Mouse (Mus musculus) intestine, embryonic 14.5 days (tissue): ENCODE measurements around the gene Nfix. TPM values are rescaled to one million over a fixed set of nuclear protein-coding genes. Genes with fewer than 3 reads are reported as not detected.

Experiments used
- ATAC-seq: fragments of 200-750 bp; cut with Nextera tagmentation; replicated peaks from 2 replicates; pipeline ENCODE4 v1.8.0; 2017; ENCODE audit warnings: low read depth, moderate number of reproducible peaks, moderate TSS enrichment, moderate library complexity; ENCODE audit not compliant: low FRiP score, low TSS enrichment
- DNase-seq: peaks from one replicate; pipeline ENCODE4 v3.0.0-alpha.2; 2018; ENCODE audit warnings: low spot score
- H3K27ac ChIP-seq: fragments of 300-500 bp; sonication (generic); 2 replicates; pipeline ENCODE4 v1.5.1; 2014; ENCODE audit warnings: low read depth, mild to moderate bottlenecking, control low read depth
- H3K27me3 ChIP-seq: fragments of 300-500 bp; sonication (generic); replicated peaks from 2 replicates; pipeline ENCODE4 v1.6.1; 2014; ENCODE audit warnings: low read length, control low read depth; ENCODE audit not compliant: control insufficient read depth, insufficient read depth
- H3K36me3 ChIP-seq: fragments of 300-500 bp; sonication (generic); 2 replicates; pipeline ENCODE4 v1.6.1; 2014; ENCODE audit warnings: low read length, control low read depth; ENCODE audit not compliant: control insufficient read depth, insufficient read depth
- H3K4me1 ChIP-seq: fragments of 300-500 bp; sonication (generic); replicated peaks from 2 replicates; pipeline ENCODE4 v1.6.1; 2014; ENCODE audit warnings: low read length, control low read depth, mixed read lengths; ENCODE audit not compliant: control insufficient read depth, insufficient read depth
- H3K4me2 ChIP-seq: fragments of 300-500 bp; sonication (generic); 2 replicates; pipeline ENCODE4 v1.6.1; 2014; ENCODE audit warnings: low read length
- H3K4me3 ChIP-seq: fragments of 300-500 bp; sonication (generic); 2 replicates; pipeline ENCODE4 v1.5.1; 2014; ENCODE audit warnings: low read depth, low read length, control low read depth, mixed read lengths
- H3K9ac ChIP-seq: fragments of 300-500 bp; sonication (generic); 2 replicates; pipeline ENCODE4 v1.6.1; 2014; ENCODE audit warnings: mild to moderate bottlenecking, low read length
- H3K9me3 ChIP-seq: fragments of 300-500 bp; sonication (generic); 2 replicates; pipeline ENCODE4 v1.6.1; 2016; ENCODE audit warnings: low read length, control low read depth; ENCODE audit not compliant: control insufficient read depth
- WGBS: fragments of 180-500 bp; shearing (Covaris S2); extraction: QIAGEN DNeasy Blood & Tissue Kit; methylation state at CpG from one replicate; pipeline ENCODE4 v1.1.7; 2014; 5-methylcytosine and 5-hydroxymethylcytosine counted together
- polyA plus RNA-seq: library from polyadenylated mRNA; unstranded; fragments of >200 nt; fragmentation: Nextera tagmentation; extraction: Ambion mirVana; gene quantifications from 2 replicates; pipeline ENCODE4 v1.2.1, GENCODE M21; 2014

Gene Nfix
- polyA plus RNA-seq, 1 experiment from 2014 or later, result 14.4 TPM

DNA sequence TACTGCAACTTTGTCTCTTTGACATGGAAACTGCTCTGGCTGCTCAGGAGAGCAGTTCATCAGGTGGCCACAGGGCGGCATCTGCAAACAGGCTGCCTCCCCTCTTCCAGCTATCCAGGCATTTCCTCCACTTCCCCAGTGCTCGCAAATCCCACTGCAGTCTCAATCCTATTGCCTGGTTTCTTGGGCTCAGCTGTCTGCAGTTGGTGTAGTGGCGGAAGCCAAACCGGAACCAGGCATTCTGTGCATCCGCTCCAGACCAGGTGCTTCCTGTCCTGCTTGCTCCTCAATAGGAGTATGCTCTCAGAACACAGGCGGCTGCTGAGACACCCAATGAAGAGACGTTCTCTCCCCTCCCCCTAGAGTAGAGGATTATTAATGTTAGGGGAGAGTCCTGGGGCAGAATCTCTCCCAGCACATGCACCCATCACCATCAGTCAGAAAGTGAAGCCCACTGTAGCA lies 100.3 kb downstream of the Nfix start:
- Histone ChIP-seq H3K4me1 (peaks cover 4% of the 10 kb centered on the region), H3K27ac (no peak overlapping the region), H3K4me2 (no peak overlapping the region), H3K4me3 (no peak overlapping the region), H3K27me3 (peaks cover 39% of the 10 kb centered on the region), H3K9me3 (no peaks in the 10 kb centered on the region), H3K9ac (no peak overlapping the region), H3K36me3 (peaks cover 44% of the 10 kb centered on the region)
- no peak for ATAC-seq
- 59% methylated on average over 7 of the region's 7 CpGs for WGBS
- DNase-seq, result peak; percentile 73

DNA sequence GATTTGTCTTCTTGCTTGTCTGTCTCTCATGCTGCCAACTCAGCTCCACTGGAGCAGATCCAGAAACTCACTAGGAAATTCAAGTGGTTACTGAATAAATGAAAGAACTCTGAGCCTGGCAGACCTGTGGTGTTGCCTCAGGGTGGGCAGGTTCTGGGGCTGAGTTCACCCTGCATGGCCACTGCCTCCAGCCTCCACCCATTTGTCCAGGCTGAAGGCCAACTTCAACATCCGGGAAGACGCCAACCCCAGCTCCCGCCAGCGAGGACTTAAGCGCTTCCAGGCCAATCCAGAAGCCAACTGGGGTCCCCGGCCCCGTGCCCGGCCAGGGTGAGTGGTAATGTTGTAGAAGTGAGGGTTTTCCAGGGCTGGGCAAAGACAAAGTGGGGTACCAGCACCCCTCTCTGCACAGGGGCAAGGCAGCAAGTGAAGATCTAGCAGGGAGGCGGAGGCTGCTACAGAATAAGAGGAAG lies 101.2 kb downstream of the Nfix start:
- 88% methylated on average over 9 of the region's 9 CpGs for WGBS
- ATAC-seq (no peak), DNase-seq (no peak)
- Histone ChIP-seq H3K27me3 (peaks cover 29% of the 10 kb centered on the region), H3K9me3 (no peaks in the 10 kb centered on the region), H3K4me3 (no peak overlapping the region), H3K36me3 (peaks cover 50% of the 10 kb centered on the region), H3K4me1 (peaks cover 1% of the 10 kb centered on the region), H3K27ac (no peak overlapping the region), H3K9ac (no peak overlapping the region), H3K4me2 (no peak overlapping the region)

DNA sequence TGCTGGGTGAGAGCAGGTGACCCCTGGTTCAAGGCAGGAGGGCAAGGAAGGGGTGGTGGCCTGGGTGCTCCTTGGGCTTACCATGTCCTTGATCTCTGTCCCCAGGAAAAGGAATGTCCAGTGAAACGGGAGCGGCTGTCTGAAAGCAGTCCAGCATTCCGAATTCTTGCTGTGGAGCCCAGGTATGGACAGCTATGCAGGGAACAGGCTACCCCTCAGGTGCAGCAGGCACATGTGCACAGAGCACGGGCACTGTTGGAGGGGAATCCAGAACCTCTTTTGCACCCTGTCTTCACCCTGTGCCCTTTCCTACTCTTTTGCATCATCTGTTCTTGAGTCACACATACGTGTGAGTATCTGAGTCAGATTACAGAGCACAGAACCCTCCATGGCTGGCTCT lies 101.9 kb downstream of the Nfix start:
- Histone ChIP-seq H3K36me3 (peaks cover 57% of the 10 kb centered on the region), H3K9me3 (no peaks in the 10 kb centered on the region), H3K9ac (no peak overlapping the region), H3K27me3 (peaks cover 23% of the 10 kb centered on the region), H3K4me3 (no peak overlapping the region), H3K4me1 (no peaks in the 10 kb centered on the region; the same call in 1 of the 2 replicates), H3K4me2 (no peak overlapping the region), H3K27ac (no peak overlapping the region)
- DNase-seq (no peak), ATAC-seq (no peak)
- WGBS, result 88% methylated on average over 5 of the region's 5 CpGs

DNA sequence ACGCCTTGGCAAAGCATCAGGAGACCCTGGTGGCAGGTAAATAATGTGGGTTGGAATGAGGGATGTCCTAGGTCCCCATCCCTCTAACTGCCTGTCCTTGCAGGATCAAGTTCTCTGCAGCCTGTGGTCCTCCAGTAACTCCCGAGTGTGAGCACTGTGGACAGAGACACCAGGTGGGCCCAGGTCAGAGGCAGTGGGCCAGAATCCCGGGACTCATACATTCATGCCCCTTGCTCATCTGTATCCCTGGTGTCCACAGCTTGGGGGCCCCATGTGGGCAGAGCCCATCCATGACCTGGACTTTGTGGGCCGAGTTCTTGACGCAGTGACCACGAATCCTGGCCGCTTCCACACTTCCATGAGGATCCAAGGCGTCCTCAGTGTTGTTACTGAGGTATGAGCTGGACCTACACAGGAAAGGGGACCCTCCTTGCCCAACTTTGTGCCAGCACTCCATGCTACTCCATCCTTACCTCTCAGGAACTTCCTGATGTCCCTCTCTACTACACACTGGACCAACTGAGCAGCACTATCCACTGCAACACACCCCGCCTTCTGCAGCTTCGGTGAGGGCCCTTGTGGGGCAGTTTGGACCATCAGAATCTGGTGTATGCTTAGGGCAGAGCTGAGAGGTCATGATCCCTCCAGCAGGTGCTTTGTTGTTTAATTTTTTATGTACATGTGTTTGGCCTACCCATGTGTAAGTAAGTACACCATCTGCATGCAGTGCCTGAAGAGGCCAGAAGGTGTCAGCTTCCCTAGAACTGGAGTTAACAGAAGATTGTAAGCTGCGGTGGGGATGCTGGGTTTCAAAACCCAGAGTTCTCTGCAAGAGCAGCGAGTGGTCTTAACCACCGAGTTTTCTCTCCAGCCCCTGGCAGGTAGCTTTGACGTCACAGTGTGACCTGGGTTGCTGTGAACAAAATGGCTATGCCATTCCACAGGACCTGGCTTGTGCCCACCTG lies 102.7 kb downstream of the Nfix start:
- 89% methylated on average over 14 of the region's 14 CpGs for WGBS
- no peak overlapping the region for H3K27ac ChIP-seq
- no peak overlapping the region for H3K9ac ChIP-seq
- H3K36me3 ChIP-seq, result peaks cover 64% of the 10 kb centered on the region
- no peak for ATAC-seq
- no peaks in the 10 kb centered on the region; the same call in 1 of the 2 replicates for H3K4me1 ChIP-seq
- no peak for DNase-seq
- H3K4me3 ChIP-seq, result no peak overlapping the region
- H3K4me2 ChIP-seq, result no peak overlapping the region
- no peaks in the 10 kb centered on the region for H3K9me3 ChIP-seq
- peaks cover 14% of the 10 kb centered on the region for H3K27me3 ChIP-seq

DNA sequence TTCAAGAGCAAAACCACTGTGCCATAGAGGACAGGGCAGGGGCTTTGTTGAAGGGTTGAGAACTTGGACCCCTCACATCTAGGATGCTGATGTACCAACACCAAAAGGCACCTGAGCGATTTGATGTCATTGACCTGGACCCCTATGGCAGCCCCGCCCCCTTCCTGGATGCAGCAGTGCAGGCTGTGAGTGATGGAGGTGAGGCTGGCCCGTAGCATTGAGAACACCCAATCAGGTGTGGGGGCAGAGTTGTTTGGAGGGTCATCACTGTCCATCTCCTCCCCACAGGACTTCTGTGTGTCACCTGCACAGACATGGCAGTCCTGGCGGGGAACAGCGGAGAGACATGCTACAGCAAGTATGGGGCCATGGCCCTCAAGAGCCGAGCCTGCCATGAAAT lies 105.0 kb downstream of the Nfix start:
- peaks cover 84% of the 10 kb centered on the region for H3K36me3 ChIP-seq
- no peak overlapping the region for H3K27ac ChIP-seq
- no peaks in the 10 kb centered on the region for H3K9me3 ChIP-seq
- no peak for ATAC-seq
- H3K4me2 ChIP-seq, result no peak overlapping the region
- 0 out of 2 replicates have a peak, but pooled peaks cover under 1% of the 10 kb centered on the region for H3K4me1 ChIP-seq
- WGBS, result 89% methylated on average over 6 of the region's 6 CpGs
- DNase-seq, result no peak
- no peak overlapping the region for H3K9ac ChIP-seq
- H3K4me3 ChIP-seq, result no peak overlapping the region
- no peaks in the 10 kb centered on the region for H3K27me3 ChIP-seq

DNA sequence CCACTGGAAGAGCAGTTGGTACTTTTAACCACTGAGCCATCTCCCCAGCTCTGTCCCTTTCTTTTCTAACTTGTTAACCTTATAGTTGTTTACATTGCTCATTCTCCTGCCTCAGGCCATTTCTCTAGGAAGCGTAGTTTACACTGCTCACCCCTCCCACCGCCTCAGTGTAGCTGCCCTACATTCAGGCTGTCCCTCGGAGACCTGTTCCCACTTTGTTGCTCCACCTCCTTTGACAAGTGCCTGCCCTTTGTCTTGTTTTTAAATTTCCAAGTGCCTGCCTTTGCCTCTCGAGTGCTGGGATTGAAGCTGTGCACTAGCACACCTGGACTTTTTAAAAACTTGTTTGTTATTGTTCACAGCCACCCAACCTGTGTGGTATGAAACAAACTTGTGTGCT lies 106.8 kb downstream of the Nfix start:
- Histone ChIP-seq H3K4me1 (peaks cover 12% of the 10 kb centered on the region), H3K27me3 (no peaks in the 10 kb centered on the region), H3K4me2 (no peak overlapping the region), H3K36me3 (peaks cover 72% of the 10 kb centered on the region), H3K9ac (no peak overlapping the region), H3K27ac (no peak overlapping the region), H3K4me3 (no peak overlapping the region), H3K9me3 (no peaks in the 10 kb centered on the region)
- ATAC-seq (no peak), DNase-seq (no peak)
- WGBS, result 62% methylated on average over 4 of the region's 4 CpGs

DNA sequence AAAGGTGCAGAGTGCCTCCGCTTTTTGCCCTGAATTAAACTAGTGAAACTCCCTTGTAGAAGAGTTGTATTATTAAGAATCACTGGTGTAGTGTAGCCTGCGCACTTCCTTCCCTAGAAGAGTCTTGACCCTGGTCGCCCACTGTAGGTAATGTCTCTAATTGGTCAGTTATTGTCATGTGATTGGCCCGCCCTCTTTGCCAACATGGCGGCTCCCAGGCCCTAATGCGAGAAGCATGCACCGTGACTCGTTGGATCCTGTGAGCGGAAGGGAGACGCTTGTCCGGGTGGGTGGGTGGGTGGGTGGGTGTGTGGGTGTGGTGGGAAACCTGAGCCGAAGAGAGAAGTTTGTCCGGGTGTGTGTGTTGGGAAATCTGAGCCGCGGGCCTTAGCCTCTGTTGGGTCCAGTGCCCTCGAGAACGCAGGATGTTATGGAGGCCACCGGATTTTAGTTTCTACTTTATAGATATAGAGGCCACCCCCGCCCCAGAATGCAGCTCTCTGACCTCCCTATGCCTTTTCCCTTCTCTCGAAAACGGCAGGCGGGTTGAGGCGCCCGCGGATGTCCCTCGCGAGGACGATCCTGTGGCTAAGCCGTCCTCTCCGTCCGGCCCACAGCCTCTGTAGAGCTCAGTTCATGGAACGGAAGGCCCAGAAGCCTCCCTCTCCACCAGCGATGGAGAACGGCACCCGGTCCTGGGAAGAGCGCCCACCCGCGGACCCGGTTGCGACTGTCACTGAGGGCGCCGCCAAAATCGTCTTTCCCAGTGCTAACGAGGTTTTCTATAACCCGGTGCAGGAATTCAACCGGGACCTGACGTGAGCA lies 110.8 kb downstream of the Nfix start:
- Histone ChIP-seq H3K9me3 (no peaks in the 10 kb centered on the region), H3K4me2 (peak overlapping the region; percentile 88), H3K27me3 (no peaks in the 10 kb centered on the region), H3K4me3 (peak overlapping the region; percentile 57), H3K4me1 (peaks cover 30% of the 10 kb centered on the region), H3K27ac (peak overlapping the region; percentile 48; the same call in 1 of the 2 replicates), H3K9ac (peak overlapping the region; percentile 58), H3K36me3 (peaks cover 37% of the 10 kb centered on the region)
- ATAC-seq, result peak; percentile 87
- peak; percentile 92 for DNase-seq
- under 1% methylated on average over 47 of the region's 47 CpGs for WGBS

DNA sequence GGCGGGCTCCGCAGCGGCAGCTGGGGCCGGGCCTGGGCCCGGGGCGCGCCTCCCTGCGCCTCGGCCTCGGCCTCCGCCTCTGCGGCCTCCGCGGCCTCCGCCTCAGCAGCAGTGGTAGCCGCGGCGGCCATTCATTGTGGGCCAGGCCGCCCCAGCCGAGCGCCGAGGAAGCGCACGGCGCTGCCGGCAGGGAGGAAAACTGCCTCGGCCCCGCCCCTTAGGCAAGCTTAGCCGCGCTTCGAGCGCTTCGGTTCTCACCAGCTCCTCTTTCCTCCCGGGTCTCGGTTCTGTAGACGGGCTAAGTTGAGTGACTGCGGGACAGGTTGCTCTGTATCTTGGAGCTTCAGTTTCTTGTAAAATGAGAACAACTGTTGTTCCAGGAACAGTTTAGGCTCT lies 112.4 kb downstream of the Nfix start, which contains the start of gene Nacc1:
Gene Nacc1 (minus strand): TSS at position 158 of the 396 bp plus-strand sequence.
- WGBS, result under 1% methylated on average over 32 of the region's 37 CpGs
- peak; percentile 84 for ATAC-seq
- Histone ChIP-seq H3K9me3 (no peaks in the 10 kb centered on the region), H3K36me3 (peaks cover 31% of the 10 kb centered on the region), H3K4me2 (peak within 1 kb of the TSS; percentile 88), H3K27ac (peak within 1 kb of the TSS; percentile 92), H3K4me1 (peaks cover 30% of the 10 kb centered on the region), H3K9ac (peak within 1 kb of the TSS; percentile 97), H3K27me3 (no peaks in the 10 kb centered on the region), H3K4me3 (peak within 1 kb of the TSS; percentile 98)
- DNase-seq, result peak; percentile 88
